Mouse (Mus musculus) E14TG2a.4 (cell line): ENCODE measurements around the gene Ebf1.

Source experiments
- H3K27me3 ChIP-seq: 2 replicates; pipeline ENCODE4 v1.6.1; 2014; ENCODE audit warnings: low read length, control low read depth; ENCODE audit not compliant: insufficient read depth
- H3K36me3 ChIP-seq: 2 replicates; pipeline ENCODE4 v1.6.1; 2014; ENCODE audit warnings: low read length, control low read depth; ENCODE audit not compliant: insufficient read depth
- H3K4me1 ChIP-seq: replicated peaks from 2 replicates; pipeline ENCODE4 v1.6.1; 2014; ENCODE audit warnings: low read depth, low read length, control low read depth
- H3K4me3 ChIP-seq: replicated peaks from 2 replicates; pipeline ENCODE4 v1.5.1; 2014; ENCODE audit warnings: mild to moderate bottlenecking, low read length
- H3K9me3 ChIP-seq: 2 replicates; pipeline ENCODE4 v1.6.1; 2014; ENCODE audit warnings: low read length, control low read depth
- CTCF ChIP-seq: conservative IDR thresholded peaks from 2 replicates; pipeline ENCODE4 v1.5.1; 2014; ENCODE audit warnings: low read length
- NANOG ChIP-seq: IDR thresholded peaks from 2 replicates; pipeline ENCODE4 v1.6.1; 2014; ENCODE audit warnings: borderline replicate concordance, low read length, mixed read lengths
- POU5F1 ChIP-seq: IDR thresholded peaks from 2 replicates; pipeline ENCODE4 v1.6.1; 2014; ENCODE audit warnings: low read length, borderline replicate concordance

The Ebf1 gene

DNA sequence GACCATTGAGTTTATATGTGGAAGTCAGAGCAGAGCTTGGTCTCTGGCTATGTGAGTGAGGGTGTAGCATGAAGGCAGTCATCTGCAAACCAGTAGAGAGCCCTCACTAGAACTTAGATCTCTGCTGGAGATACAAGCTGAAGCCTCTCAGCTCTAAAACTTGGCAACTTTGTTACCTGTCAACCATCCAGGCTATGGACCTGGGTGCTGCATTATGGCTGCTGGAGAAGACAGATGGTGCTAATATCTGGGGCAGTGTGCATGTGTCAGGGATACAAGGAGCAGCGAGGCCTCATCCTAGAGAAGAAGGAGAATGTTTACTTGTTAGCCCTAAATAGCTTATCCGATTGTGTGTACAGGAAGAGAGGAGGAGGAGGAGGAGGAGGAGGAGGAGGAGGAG lies 159.4 kb downstream of the Ebf1 start:
- no peak for TF ChIP-seq NANOG
- TF ChIP-seq CTCF = no peak
- TF ChIP-seq POU5F1 = no peak
- Histone ChIP-seq H3K4me1 (peaks cover 7% of the 10 kb centered on the region), H3K4me3 (no peak overlapping the region), H3K27me3 (peaks cover 5% of the 10 kb centered on the region; the same call in 1 of the 2 replicates), H3K36me3 (no peaks in the 10 kb centered on the region), H3K9me3 (0 out of 2 replicates have a peak, but pooled peaks cover 3% of the 10 kb centered on the region)

- peaks cover 5% of the 10 kb centered on the region; the same call in 1 of the 2 replicates for H3K27me3 ChIP-seq
- TF ChIP-seq CTCF (no peak), NANOG (no peak), POU5F1 (no peak)
- peaks cover 7% of the 10 kb centered on the region for H3K4me1 ChIP-seq
- no peak overlapping the region for H3K4me3 ChIP-seq
- H3K36me3 ChIP-seq = no peaks in the 10 kb centered on the region
- H3K9me3 ChIP-seq = 0 out of 2 replicates have a peak, but pooled peaks cover 3% of the 10 kb centered on the region
Observed at GRCm38 (mm10) chr11:44777331-44778310, 160.5 kb downstream of the Ebf1 start.

- Histone ChIP-seq H3K27me3 (peaks cover 5% of the 10 kb centered on the region; the same call in 1 of the 2 replicates), H3K4me1 (peaks cover 7% of the 10 kb centered on the region), H3K36me3 (no peaks in the 10 kb centered on the region), H3K4me3 (no peak overlapping the region), H3K9me3 (0 out of 2 replicates have a peak, but pooled peaks cover 3% of the 10 kb centered on the region)
- TF ChIP-seq NANOG (no peak), CTCF (no peak), POU5F1 (no peak)
Observed at GRCm38 (mm10) chr11:44779030-44779429, 161.9 kb downstream of the Ebf1 start.

DNA sequence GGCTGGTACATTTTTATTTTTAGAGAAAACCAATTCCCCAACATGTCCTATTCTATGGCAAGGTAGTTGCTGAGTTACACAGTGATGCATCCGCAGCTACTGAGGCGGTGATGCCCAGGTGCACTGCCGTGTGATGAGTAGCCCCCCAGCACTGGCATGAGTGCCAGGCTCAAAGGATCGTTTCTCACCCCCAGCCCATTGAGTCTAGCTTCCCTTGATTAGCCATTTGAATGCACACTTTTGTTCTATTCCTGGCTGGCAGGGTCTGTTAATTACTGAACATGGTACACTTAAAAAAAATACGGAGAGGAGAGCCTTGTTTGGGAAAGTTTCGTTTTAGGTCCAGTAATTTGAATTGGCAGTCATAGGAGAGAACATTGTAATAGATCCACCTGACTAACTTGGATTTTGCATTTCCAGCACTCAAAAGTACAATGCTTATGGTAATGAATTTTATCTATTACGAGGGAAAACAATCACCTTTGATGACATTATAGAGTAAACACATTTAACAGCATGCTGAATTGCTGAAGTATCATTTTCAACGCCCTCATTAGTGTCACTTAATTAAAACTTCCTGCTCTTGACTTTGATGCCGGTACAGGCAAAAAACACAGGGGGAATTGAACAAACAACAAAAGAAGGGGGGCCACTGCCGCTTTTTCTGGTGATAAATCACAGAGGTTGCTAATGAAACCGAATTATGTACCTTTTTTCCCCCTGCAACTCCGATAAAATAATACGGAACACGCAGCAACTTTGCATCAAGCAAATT lies 167.3 kb downstream of the Ebf1 start:
- H3K36me3 ChIP-seq = no peaks in the 10 kb centered on the region
- H3K27me3 ChIP-seq = no peaks in the 10 kb centered on the region
- H3K4me1 ChIP-seq = no peaks in the 10 kb centered on the region
- no peak overlapping the region for H3K4me3 ChIP-seq
- TF ChIP-seq CTCF = no peak
- TF ChIP-seq NANOG = no peak
- TF ChIP-seq POU5F1 = no peak
- H3K9me3 ChIP-seq = 0 out of 2 replicates have a peak, but pooled peaks cover 3% of the 10 kb centered on the region

DNA sequence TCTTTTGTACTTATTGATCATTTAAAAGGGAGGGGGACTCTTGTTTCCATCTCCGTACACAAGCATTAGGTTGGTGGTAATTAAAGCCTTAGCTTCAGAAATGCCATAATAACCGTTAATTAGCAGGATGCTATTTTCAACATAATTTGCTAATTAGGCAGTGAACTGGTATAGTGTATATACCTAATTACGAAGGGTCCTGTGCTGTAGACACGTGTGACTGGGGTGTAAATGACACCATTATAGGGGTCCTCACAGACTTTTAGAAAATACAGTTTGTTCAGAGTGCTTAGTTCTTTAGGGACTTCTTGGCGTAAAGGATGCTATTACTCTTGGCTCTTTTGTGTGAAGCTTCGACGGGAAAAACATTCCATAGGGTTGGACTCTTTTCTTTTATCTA lies 167.9 kb downstream of the Ebf1 start:
- TF ChIP-seq NANOG (no peak), POU5F1 (no peak), CTCF (no peak)
- Histone ChIP-seq H3K36me3 (no peaks in the 10 kb centered on the region), H3K4me3 (no peak overlapping the region), H3K4me1 (no peaks in the 10 kb centered on the region), H3K27me3 (no peaks in the 10 kb centered on the region), H3K9me3 (0 out of 2 replicates have a peak, but pooled peaks cover 2% of the 10 kb centered on the region)

GRCm38 (mm10) chr11:44785479-44785878 lies 168.4 kb downstream of the Ebf1 start:
- TF ChIP-seq CTCF (no peak), POU5F1 (no peak), NANOG (no peak)
- Histone ChIP-seq H3K4me1 (no peaks in the 10 kb centered on the region), H3K27me3 (no peaks in the 10 kb centered on the region), H3K9me3 (no peaks in the 10 kb centered on the region), H3K36me3 (no peaks in the 10 kb centered on the region), H3K4me3 (no peak overlapping the region)

- H3K4me3 ChIP-seq = no peak overlapping the region
- H3K36me3 ChIP-seq = no peaks in the 10 kb centered on the region
- H3K4me1 ChIP-seq = peaks cover 8% of the 10 kb centered on the region
- H3K9me3 ChIP-seq = no peaks in the 10 kb centered on the region
- H3K27me3 ChIP-seq = no peaks in the 10 kb centered on the region
- TF ChIP-seq NANOG = no peak
- TF ChIP-seq CTCF = no peak
- TF ChIP-seq POU5F1 = no peak
Observed at GRCm38 (mm10) chr11:44788003-44788402, 170.9 kb downstream of the Ebf1 start.

DNA sequence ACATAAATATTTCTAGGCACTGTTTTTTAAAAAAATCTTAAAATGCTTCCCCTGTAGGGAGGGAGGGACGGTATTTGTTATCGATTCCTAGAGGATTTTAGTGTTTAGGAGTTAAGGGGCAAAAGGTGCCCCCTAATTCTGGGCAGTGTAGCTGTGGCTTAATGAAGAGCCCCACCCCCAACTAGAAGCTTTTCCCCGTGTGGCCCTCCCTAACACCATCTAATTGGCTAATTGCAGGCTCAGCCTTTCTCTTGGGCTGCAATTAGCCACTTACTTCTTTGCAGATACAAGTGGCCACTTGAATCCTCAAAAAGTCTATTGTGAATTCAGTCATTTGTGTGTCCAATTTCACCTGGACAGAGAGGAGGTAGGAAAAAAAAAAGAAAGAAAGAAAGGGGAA lies 175.7 kb downstream of the Ebf1 start:
- H3K4me1 ChIP-seq = peaks cover 8% of the 10 kb centered on the region
- no peaks in the 10 kb centered on the region for H3K27me3 ChIP-seq
- no peaks in the 10 kb centered on the region for H3K36me3 ChIP-seq
- H3K9me3 ChIP-seq = no peaks in the 10 kb centered on the region
- TF ChIP-seq NANOG (no peak), POU5F1 (no peak), CTCF (no peak)
- no peak overlapping the region for H3K4me3 ChIP-seq

GRCm38 (mm10) chr11:44794883-44795282 lies 177.8 kb downstream of the Ebf1 start:
- Histone ChIP-seq H3K4me1 (peaks cover 8% of the 10 kb centered on the region), H3K9me3 (no peaks in the 10 kb centered on the region), H3K4me3 (no peak overlapping the region), H3K27me3 (no peaks in the 10 kb centered on the region), H3K36me3 (no peaks in the 10 kb centered on the region)
- no peak for TF ChIP-seq NANOG
- no peak for TF ChIP-seq POU5F1
- TF ChIP-seq CTCF = no peak
